Mouse (Mus musculus) CH12.LX (cell line): Measurements from ENCODE around the gene Inpp4b.

Source experiments
- BHLHE40 ChIP-seq: IDR thresholded peaks from 2 replicates; pipeline ENCODE4 v1.6.1; 2011; ENCODE audit warnings: mild to moderate bottlenecking, low read depth, low read length, improper control_type of control experiment
- CHD2 ChIP-seq: IDR thresholded peaks from 2 replicates; pipeline ENCODE4 v1.6.1; 2011; ENCODE audit warnings: low read length, improper control_type of control experiment
- CTCF ChIP-seq, 2 experiments: IDR thresholded peaks in 1 of 2; conservative IDR thresholded peaks in 1 of 2; 2 replicates each; pipeline ENCODE4 v1.5.1; 2011 to 2012; ENCODE audit warnings: low read depth in 2 of 2, low read length in 2 of 2, improper control_type of control experiment in 1 of 2, inconsistent platforms in 1 of 2, mild to moderate bottlenecking in 1 of 2, moderate library complexity in 1 of 2
- EP300 ChIP-seq: IDR thresholded peaks from 2 replicates; pipeline ENCODE4 v1.6.1; 2011; ENCODE audit warnings: low read length, improper control_type of control experiment
- MAZ ChIP-seq: IDR thresholded peaks from 2 replicates; pipeline ENCODE4 v1.6.1; 2012; ENCODE audit warnings: low read depth, mild to moderate bottlenecking, inconsistent platforms, low read length, improper control_type of control experiment, moderate library complexity
- PAX5 ChIP-seq: IDR thresholded peaks from 2 replicates; pipeline ENCODE4 v1.6.1; 2012; ENCODE audit warnings: low read length, inconsistent platforms, mixed read lengths
- POLR2A ChIP-seq: IDR thresholded peaks from 2 replicates; pipeline ENCODE4 v1.6.1; 2011; ENCODE audit warnings: low read depth, mild to moderate bottlenecking, improper control_type of control experiment, low read length
- RAD21 ChIP-seq: IDR thresholded peaks from 2 replicates; pipeline ENCODE4 v1.6.1; 2011; ENCODE audit warnings: low read depth, mild to moderate bottlenecking, low read length, improper control_type of control experiment, moderate library complexity
- UBTF ChIP-seq: IDR thresholded peaks from 2 replicates; pipeline ENCODE4 v1.6.1; 2012; ENCODE audit warnings: low read depth, mild to moderate bottlenecking, inconsistent platforms, low read length, improper control_type of control experiment, moderate library complexity
- USF1 ChIP-seq: IDR thresholded peaks from 2 replicates; pipeline ENCODE4 v1.6.1; 2014; ENCODE audit warnings: low read depth, mild to moderate bottlenecking, inconsistent platforms, low read length, improper control_type of control experiment
- ZC3H11A ChIP-seq: IDR thresholded peaks from 2 replicates; pipeline ENCODE4 v1.6.1; 2012; ENCODE audit warnings: low read depth, mild to moderate bottlenecking, inconsistent platforms, low read length, improper control_type of control experiment

- TF ChIP-seq PAX5: no peak
- no peak for TF ChIP-seq ZC3H11A
- TF ChIP-seq POLR2A: no peak
- TF ChIP-seq CTCF (conservative IDR thresholded peaks at IDR 0.05 in 1 of 2, IDR thresholded peaks at IDR 0.05 in 1 of 2; ENCODE audit: low read depth in 2 of 2, low read length in 2 of 2): no peak
- no peak for TF ChIP-seq BHLHE40
- TF ChIP-seq MAZ: no peak
- no peak for TF ChIP-seq EP300
- TF ChIP-seq UBTF: no peak
- TF ChIP-seq RAD21: no peak
- no peak for TF ChIP-seq CHD2
- TF ChIP-seq USF1: no peak
Observed at GRCm38 (mm10) chr8:81807578-81807977, 465.2 kb downstream of the Inpp4b start.
